Mouse (Mus musculus) left cerebral cortex, postnatal 36 days (tissue): ENCODE measurements around the gene Tha1. TPM values are rescaled to one million over a fixed set of nuclear protein-coding genes. Genes with fewer than 3 reads are reported as not detected.

Experiments used
- DNase-seq, 2 experiments: peaks; one replicate each; pipeline ENCODE4 v3.0.0; 2021 to 2022; ENCODE audit warnings: low spot score in 2 of 2, mixed read lengths in 1 of 2
- intact Hi-C: fragments of 180-260 bp; cut with DNase I; formaldehyde crosslinking; loops from one replicate; pipeline ENCODE4 v1.15.1; 2025
- total RNA-seq, 2 experiments: library from RNA; stranded (reverse); gene quantifications; 2 replicates each; pipeline ENCODE4 v1.2.3; 2021

Tha1 gene
- total RNA-seq: 1 to 10 TPM; 3.4 to 7.2 TPM

DNA sequence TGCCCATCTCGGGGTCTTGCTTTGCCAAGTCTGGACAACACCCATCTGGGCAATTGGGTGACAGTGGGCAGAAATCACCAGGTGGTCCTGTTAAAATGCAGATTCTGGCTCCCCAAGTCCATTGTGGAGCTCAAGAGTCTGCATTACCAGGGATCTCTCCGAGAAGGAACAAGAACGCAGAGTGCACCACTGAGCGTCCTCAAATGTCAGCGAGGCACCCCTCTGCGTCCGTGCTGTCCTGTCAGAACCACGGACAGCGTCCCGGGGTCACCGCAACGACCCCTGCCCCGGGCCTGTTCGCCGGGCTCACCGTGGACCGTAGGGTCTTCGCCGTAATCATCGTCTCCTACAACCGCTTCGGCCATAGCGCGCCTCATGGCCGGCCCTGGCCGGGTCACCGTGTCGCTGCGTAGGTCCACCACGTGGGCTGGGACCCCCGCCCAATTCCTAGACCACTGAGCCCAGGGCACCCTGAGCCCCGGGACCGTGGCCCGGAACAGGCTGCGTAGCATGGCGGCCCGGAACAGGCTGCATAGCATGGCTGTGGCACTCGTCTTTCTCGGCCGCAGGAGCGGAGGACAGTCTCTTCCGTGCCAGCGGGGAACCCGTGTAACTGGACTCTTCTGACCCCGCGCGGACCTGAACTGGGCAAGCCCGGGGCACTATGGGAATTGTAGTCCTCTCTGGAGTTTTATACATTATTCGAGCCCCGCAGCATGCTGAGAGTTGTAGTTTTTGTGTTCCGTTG, at the start of gene Tha1:
Tha1 (minus strand) TSS at position 621 of the 748 bp plus-strand sequence.
- intact Hi-C loops: loop anchor here (5.0 to 10.0 kb wide), 3 partner anchors 114 to 352 kb away; partner anchors contain the start of gene Pgs1
- peak; percentile 73 to 79 for DNase-seq

DNA sequence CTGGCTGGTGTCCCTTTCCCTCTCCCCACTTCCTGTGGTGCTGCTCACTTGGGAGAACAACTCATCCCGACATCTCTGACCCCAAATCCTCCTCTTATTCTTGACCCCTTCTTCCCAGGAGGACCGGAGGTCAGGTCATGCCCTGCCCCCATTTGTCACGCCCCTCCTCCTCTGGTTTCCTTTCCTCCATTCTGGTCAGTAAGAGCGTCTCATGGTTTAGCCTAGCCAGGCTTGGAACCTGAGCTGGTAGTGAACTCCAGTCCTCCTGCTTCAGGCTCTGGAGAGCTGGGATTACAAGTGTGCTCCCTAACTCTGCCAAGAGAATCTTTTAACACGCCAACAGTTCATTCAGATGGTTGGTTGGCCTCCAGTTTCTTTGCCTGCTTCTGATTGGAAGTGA, 45.9 kb upstream of the Tha1 start:
- intact Hi-C loops: no loop called here
- no peak for DNase-seq

GRCm38 (mm10) chr11:117918541-117918940, 45.3 kb upstream of the Tha1 start:
- DNase-seq: no peak
- intact Hi-C loops: no loop called here

- intact Hi-C loops: no loop called here
- DNase-seq: no peak
Observed at GRCm38 (mm10) chr11:117915837-117916236, 42.6 kb upstream of the Tha1 start.

GRCm38 (mm10) chr11:117915341-117915740, 42.1 kb upstream of the Tha1 start:
- no peak for DNase-seq
- intact Hi-C loops: no loop called here

- intact Hi-C loops: loop anchor here (5.0 kb wide), 1 partner anchor 108 kb away; no protein-coding TSS in a partner anchor
Observed at GRCm38 (mm10) chr11:117914531-117914930, 41.2 kb upstream of the Tha1 start.

DNA sequence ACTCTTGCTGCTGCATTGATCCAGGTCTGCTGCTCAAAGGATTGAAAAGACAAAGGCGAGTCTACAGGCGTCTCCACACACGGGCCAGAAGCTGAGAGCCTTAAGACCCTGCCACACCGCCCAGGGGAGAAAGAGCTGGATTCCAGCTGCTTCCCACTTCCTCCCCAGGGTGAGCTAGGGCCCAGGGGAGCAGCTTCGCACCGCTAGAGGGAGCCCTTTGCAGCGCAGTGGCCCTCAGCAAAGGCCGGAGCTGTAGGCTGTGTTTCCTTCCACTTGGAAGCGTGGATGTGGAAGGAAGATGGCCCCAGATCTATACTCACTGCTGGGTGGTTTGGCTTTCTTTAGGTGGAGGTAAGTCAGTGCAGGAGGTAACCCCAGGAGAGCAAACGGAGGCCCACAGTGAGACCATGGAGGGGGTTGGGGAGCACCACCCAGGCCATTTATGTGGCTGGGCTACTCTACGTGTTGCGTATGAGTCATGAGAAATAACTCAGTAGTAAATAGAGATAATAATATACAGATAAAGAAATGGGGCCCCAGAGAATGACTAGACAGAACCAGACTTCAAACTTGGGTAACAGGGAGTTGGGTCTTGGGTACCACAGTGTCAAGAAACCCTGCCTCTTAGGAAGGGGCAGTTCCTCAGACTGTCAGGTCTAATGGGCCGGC, 39.5 kb upstream of the Tha1 start:
- intact Hi-C loops: loop anchor here (2.0 to 5.0 kb wide), 2 partner anchors 56 to 109 kb away; no protein-coding TSS in a partner anchor
- peak; percentile 61 to 74 for DNase-seq

More at GRCm38 (mm10) chr11:117914531-117914930, 41.2 kb upstream of the Tha1 start:
- no peak for DNase-seq

GRCm38 (mm10) chr11:117909337-117909736, 36.1 kb upstream of the Tha1 start:
- intact Hi-C loops: no loop called here
- no peak for DNase-seq

GRCm38 (mm10) chr11:117904442-117904841, 31.2 kb upstream of the Tha1 start:
- intact Hi-C loops: no loop called here
- no peak for DNase-seq

DNA sequence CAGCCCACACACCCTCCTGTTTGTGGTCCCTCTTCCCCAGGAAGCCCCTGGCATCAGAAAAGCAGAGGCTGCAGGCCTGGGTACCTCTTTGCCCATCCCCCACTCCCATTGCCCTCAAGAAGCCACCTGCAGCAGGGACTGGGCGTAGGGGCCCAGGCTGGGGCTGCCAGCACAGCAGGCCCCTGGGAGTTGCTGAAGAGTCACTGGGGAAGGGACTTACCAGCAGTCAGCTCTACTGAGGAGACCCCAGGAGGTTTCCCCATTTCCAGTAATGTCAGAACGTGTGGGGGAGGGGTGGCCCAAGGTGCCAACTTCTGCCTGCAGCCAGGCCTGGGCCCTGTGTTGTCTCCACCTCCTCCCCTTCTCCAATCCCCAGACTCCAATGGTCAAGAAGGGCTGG, 29.0 kb upstream of the Tha1 start:
- intact Hi-C loops: no loop called here
- DNase-seq: no peak

DNA sequence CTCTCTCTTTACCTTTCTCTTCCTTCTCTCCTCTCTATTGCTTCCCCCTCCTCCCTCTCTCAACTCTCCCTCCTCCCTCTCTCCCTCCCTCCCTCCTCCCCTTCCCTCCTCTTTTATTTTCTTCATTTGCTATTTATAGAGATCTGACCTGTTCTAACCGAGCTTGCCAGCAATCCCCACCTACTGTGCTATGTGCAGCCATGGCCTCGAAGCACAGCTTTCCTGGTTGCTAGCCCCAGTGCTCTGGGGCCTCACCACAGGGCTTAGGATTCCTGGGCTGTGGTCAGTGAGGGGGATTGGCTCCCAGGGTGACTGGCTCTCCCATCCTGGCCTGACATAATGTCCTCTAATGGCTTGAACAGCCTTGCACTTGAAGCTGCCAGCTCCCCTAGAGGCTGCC, 23.3 kb upstream of the Tha1 start:
- intact Hi-C loops: no loop called here
- no peak for DNase-seq

- intact Hi-C loops: no loop called here
- DNase-seq: no peak
Observed at GRCm38 (mm10) chr11:117894676-117895075, 21.4 kb upstream of the Tha1 start.

GRCm38 (mm10) chr11:117892199-117892598, 18.9 kb upstream of the Tha1 start:
- intact Hi-C loops: no loop called here
- DNase-seq: no peak

DNA sequence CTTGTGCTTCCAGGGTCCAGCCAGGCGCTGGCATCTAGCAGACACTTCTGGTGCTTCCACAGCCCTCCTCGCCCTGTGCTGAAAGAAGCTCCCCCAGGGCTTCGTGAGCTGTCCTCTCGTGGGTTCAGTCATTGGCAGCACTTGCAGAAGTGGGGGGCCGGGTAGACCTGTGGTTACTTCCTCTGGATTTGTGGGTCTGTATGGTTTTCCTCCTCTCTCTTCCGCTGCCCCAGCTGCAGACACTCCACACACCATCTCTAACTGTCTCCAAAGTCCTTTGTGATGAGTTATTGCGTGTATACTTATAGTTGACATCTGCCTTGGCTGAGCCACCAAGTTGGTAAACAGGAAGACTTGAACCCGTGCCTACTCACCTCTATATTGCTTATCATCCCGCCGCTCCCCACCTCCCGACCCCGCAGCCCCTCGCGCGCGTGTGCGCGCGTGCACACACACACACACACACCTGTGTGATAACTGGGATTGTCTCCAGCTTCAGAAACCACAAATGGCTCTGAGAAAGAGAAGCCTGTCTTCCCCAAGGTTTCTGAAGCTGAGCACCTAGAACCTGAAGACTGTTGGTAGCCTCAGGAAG, 18.4 kb upstream of the Tha1 start:
- intact Hi-C loops: no loop called here
- no peak for DNase-seq

- intact Hi-C loops: no loop called here
- DNase-seq: no peak
Observed at GRCm38 (mm10) chr11:117890519-117891282, 17.4 kb upstream of the Tha1 start.

DNA sequence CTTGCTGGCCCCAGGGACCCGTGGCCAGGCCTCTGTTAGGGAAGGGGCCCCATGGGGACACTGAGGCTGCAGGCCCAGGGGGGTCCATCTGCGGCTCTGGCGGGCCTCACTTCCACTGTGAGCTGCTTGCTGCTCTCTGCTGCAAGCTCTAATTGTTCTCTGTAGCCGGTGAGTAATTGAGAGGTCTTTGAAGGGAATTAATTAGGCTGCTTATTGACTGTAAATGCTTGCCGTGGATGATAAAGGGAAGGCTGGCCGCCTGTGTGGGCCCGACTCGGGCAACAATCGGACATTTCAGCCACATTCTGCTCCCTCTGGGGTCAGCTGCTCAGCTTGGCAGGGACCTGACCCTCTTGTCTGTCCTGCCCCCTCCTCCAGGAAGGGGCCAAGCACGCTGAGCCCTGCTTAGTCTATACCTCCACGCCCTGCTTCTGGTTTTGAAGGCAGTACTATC, 16.6 kb upstream of the Tha1 start:
- intact Hi-C loops: no loop called here
- DNase-seq: no peak

DNA sequence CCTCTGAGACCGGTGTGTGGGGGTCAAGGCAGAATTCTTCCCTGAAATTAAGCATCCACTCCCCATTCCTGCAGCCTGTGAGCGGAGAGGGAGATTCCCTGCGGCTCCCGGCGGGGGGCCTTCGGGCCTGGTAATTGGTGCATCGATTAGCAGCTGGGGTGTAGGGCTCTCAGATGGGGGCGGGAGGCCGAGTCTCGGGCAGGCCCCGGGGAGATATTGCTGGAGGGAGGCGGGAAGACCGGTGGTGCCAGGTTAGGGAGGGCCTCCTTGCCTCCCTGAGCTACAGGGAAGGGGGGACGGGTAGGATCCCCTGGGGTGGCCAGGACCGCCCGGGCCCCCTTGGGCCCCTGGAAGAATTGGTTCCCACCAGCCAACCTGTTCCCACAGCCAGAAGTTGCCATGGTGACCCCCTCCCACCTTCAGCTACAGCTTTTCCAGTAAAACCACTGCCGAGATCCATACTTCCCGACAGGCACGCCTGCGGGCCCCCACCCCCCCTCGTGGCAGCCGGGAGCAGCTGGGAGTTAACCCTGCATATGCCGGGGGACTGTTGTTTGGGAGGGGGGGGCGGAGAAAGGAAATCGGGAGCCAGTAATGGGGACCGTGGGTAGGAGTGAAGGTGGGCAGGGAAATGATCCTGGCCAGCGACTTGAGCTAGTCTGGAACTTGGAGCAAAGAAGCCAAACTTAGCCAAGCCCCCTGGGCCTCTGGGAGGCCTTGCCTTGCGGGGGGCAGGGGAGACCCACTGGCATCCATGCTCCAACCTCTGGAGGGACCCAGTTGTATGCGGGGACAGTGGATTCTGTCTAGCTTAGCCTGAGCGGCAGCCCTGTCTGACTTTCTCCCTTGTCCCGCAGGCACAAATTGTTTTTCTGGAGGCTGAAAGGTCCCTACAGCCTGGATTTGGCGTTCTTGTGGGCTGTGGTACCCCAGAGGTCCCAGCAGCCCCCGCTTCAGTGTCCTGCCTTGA, 15.9 kb upstream of the Tha1 start:
- intact Hi-C loops: no loop called here

DNA sequence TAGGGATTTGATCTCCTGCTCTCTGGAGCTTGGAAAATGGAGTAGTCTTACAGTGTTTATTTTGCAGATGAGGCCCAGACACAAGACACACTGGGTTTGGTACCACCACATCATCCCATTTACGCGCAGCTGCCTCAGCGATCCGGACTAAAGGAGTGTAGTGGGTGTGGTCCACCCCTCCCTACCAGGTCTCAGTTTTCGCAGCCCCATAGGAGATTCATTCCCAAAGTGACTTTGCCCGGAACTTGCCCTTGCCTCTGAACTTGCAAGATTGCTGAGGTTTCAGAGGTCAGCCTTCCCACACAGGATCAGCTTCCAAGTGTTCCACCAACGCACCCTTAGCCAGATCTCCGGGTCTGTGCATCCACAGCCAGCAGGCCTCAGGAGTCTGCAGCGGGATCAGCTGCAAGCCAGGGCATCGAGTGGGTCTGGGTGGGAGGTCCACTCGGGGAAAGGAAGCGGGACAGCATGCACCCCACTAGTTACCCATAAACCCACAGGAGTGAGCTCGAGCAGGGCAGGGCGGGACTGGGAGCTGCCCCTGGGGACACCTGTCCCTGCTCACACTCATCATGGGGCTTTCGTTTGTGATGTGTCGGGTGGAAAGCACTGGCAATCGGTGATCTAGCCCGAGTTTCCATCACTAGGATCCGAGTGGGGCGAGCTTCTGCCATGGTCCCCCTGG, 15.0 kb upstream of the Tha1 start:
- DNase-seq: no peak
- intact Hi-C loops: no loop called here

More for the DNA sequence above, 15.9 kb upstream of the Tha1 start:
- no peak for DNase-seq
